Comparison of ENCODE assay signal across 11 mouse cellular contexts in genomic region chr19:40460854-40461490, GRCm38 (mm10). TPM values are rescaled to one million over a fixed set of nuclear protein-coding genes. Genes with fewer than 3 reads are reported as not detected.
A peak's percentile ranks its signal among the peaks of the same experiment; 100 is the strongest.
DNase-seq lines count a peak whose midpoint lies in the region; ATAC-seq and TF ChIP-seq lines count a peak whose summit lies in the region.
"Had no signal": no experiment of that assay in that cellular context is flagged by ENCODE, and none has a peak within 500 bp of the region (broad histone marks: within the 10 kb centered on the region; RNA-seq: fewer than 3 reads in every experiment).

No protein-coding gene starts in this region.

- WGBS in forebrain, embryonic 13.5 days, result 55% methylated on average over 9 of the region's 9 CpGs
- WGBS in forebrain, embryonic 12.5 days, result 60% methylated on average over 9 of the region's 9 CpGs
- WGBS in midbrain, embryonic 13.5 days, result 50% methylated on average over 9 of the region's 9 CpGs
- 45% methylated on average over 9 of the region's 9 CpGs for WGBS in midbrain, postnatal 0 days
- 32% methylated on average over 9 of the region's 9 CpGs for WGBS in intestine, embryonic 16.5 days
- whole genome bisulfite sequencing in midbrain, embryonic 16.5 days, result 44% methylated on average over 9 of the region's 9 CpGs

- no peaks in the 10 kb centered on the region for H3K9me3 ChIP-seq in forebrain, embryonic 13.5 days (replicated peaks)
- no peaks in the 10 kb centered on the region for H3K9me3 ChIP-seq in forebrain, embryonic 12.5 days
- no peaks in the 10 kb centered on the region for H3K9me3 ChIP-seq in midbrain, embryonic 13.5 days
- no peaks in the 10 kb centered on the region for H3K9me3 ChIP-seq in midbrain, postnatal 0 days (ENCODE audit: low read length)
- H3K9me3 ChIP-seq in intestine, embryonic 16.5 days (ENCODE audit: control insufficient read depth, low read length), result no peaks in the 10 kb centered on the region
- H3K9me3 ChIP-seq in midbrain, embryonic 16.5 days (replicated peaks; ENCODE audit: control insufficient read depth, low read length, poor library complexity, severe bottlenecking), result no peaks in the 10 kb centered on the region
- H3K9me3 ChIP-seq: megakaryocyte, embryonic 14.5 days had no signal

- peaks cover 22% of the 10 kb centered on the region for H3K4me1 ChIP-seq in forebrain, embryonic 13.5 days
- peaks cover 15% of the 10 kb centered on the region for H3K4me1 ChIP-seq in forebrain, embryonic 12.5 days
- peaks cover 29% of the 10 kb centered on the region for H3K4me1 ChIP-seq in midbrain, embryonic 13.5 days (replicated peaks)
- 0 out of 2 replicates have a peak, but pooled peaks cover 4% of the 10 kb centered on the region for H3K4me1 ChIP-seq in midbrain, postnatal 0 days (ENCODE audit: insufficient read depth, low read length)
- H3K4me1 ChIP-seq in intestine, embryonic 16.5 days (ENCODE audit: control insufficient read depth, insufficient read depth, low read length), result peaks cover 12% of the 10 kb centered on the region
- peaks cover 20% of the 10 kb centered on the region for H3K4me1 ChIP-seq in midbrain, embryonic 16.5 days (ENCODE audit: control insufficient read depth, insufficient read depth, low read length)

- TF ChIP-seq CTCF in midbrain, postnatal 0 days (IDR thresholded peaks at IDR 0.05), result no peak
- no peak for TF ChIP-seq CTCF in layer of hippocampus, adult 2 months (conservative IDR thresholded peaks at IDR 0.05)

- no peak overlapping the region for H3K4me3 ChIP-seq in forebrain, embryonic 13.5 days
- H3K4me3 ChIP-seq in forebrain, embryonic 12.5 days (replicated peaks), result no peak overlapping the region
- no peak overlapping the region for H3K4me3 ChIP-seq in midbrain, embryonic 13.5 days (replicated peaks)
- no peak overlapping the region for H3K4me3 ChIP-seq in midbrain, postnatal 0 days (ENCODE audit: low read depth, low read length)
- H3K4me3 ChIP-seq in intestine, embryonic 16.5 days (ENCODE audit: low read length), result no peak overlapping the region
- no peak overlapping the region for H3K4me3 ChIP-seq in midbrain, embryonic 16.5 days (ENCODE audit: low read depth, low read length)
- no peak overlapping the region for H3K4me3 ChIP-seq in layer of hippocampus, adult 2 months
- H3K4me3 ChIP-seq: megakaryocyte, embryonic 14.5 days had no signal

- ATAC-seq in forebrain, embryonic 13.5 days, result 0 out of 2 replicates have a peak, but pooled peaks have one; percentile 14
- ATAC-seq in forebrain, embryonic 12.5 days (ENCODE audit: low FRiP score), result no peak
- ATAC-seq in midbrain, embryonic 13.5 days, result peak; percentile 37; the same call in 1 of the 2 replicates
- no peak for ATAC-seq in midbrain, postnatal 0 days (ENCODE audit: low FRiP score)
- peak; percentile 43; the same call in 1 of the 2 replicates for ATAC-seq in intestine, embryonic 16.5 days
- ATAC-seq in midbrain, embryonic 16.5 days, result no peak

- DNase-seq in midbrain, postnatal 0 days (ENCODE audit: low spot score), result no peak
- no peak for DNase-seq in layer of hippocampus, adult 2 months (ENCODE audit: low spot score in 2 of 2)
- DNase-seq in layer of hippocampus, adult 18-20 months (ENCODE audit: low spot score in 2 of 2), result no peak
- DNase-seq: lung, embryonic 14.5 days had no signal

- no peak overlapping the region for H3K9ac ChIP-seq in forebrain, embryonic 13.5 days
- no peak overlapping the region for H3K9ac ChIP-seq in forebrain, embryonic 12.5 days
- H3K9ac ChIP-seq in midbrain, embryonic 13.5 days (replicated peaks), result no peak overlapping the region
- H3K9ac ChIP-seq in midbrain, postnatal 0 days (replicated peaks; ENCODE audit: low read length, poor library complexity, severe bottlenecking), result no peak overlapping the region
- no peak overlapping the region for H3K9ac ChIP-seq in intestine, embryonic 16.5 days (ENCODE audit: low read depth, low read length)
- no peak overlapping the region for H3K9ac ChIP-seq in midbrain, embryonic 16.5 days (ENCODE audit: low read depth, low read length)
- H3K9ac ChIP-seq: lung, embryonic 14.5 days had no signal

- H3K27me3 ChIP-seq in forebrain, embryonic 13.5 days, result no peaks in the 10 kb centered on the region
- H3K27me3 ChIP-seq in forebrain, embryonic 12.5 days, result no peaks in the 10 kb centered on the region
- H3K27me3 ChIP-seq in midbrain, embryonic 13.5 days, result no peaks in the 10 kb centered on the region
- H3K27me3 ChIP-seq in midbrain, postnatal 0 days (ENCODE audit: insufficient read depth, low read length), result no peaks in the 10 kb centered on the region
- H3K27me3 ChIP-seq in intestine, embryonic 16.5 days (replicated peaks; ENCODE audit: control insufficient read depth, insufficient read depth, low read length), result no peaks in the 10 kb centered on the region
- no peaks in the 10 kb centered on the region for H3K27me3 ChIP-seq in midbrain, embryonic 16.5 days (ENCODE audit: control insufficient read depth, insufficient read depth, low read depth, low read length)

- no peaks in the 10 kb centered on the region for H3K36me3 ChIP-seq in forebrain, embryonic 13.5 days (ENCODE audit: poor library complexity, severe bottlenecking)
- H3K36me3 ChIP-seq in forebrain, embryonic 12.5 days (replicated peaks), result no peaks in the 10 kb centered on the region
- no peaks in the 10 kb centered on the region for H3K36me3 ChIP-seq in midbrain, embryonic 13.5 days
- H3K36me3 ChIP-seq in midbrain, postnatal 0 days (ENCODE audit: insufficient read depth, low read length), result no peaks in the 10 kb centered on the region
- no peaks in the 10 kb centered on the region for H3K36me3 ChIP-seq in intestine, embryonic 16.5 days (ENCODE audit: control insufficient read depth, insufficient read depth, low read length)
- no peaks in the 10 kb centered on the region for H3K36me3 ChIP-seq in midbrain, embryonic 16.5 days (ENCODE audit: control insufficient read depth, insufficient read depth, low read length)

- H3K27ac ChIP-seq in forebrain, embryonic 13.5 days, result no peak overlapping the region
- H3K27ac ChIP-seq in forebrain, embryonic 12.5 days, result no peak overlapping the region
- H3K27ac ChIP-seq in midbrain, embryonic 13.5 days, result peak overlapping the region; percentile 48; the same call in 1 of the 2 replicates
- no peak overlapping the region for H3K27ac ChIP-seq in midbrain, postnatal 0 days (ENCODE audit: low read depth, low read length)
- H3K27ac ChIP-seq in intestine, embryonic 16.5 days (ENCODE audit: low read length), result no peak overlapping the region
- H3K27ac ChIP-seq in midbrain, embryonic 16.5 days (ENCODE audit: low read length), result peak overlapping the region; percentile 40
- H3K27ac ChIP-seq in layer of hippocampus, adult 2 months, result no peak overlapping the region

- no peak overlapping the region for H3K4me2 ChIP-seq in forebrain, embryonic 13.5 days
- no peak overlapping the region for H3K4me2 ChIP-seq in forebrain, embryonic 12.5 days
- H3K4me2 ChIP-seq in midbrain, embryonic 13.5 days (replicated peaks), result no peak overlapping the region
- no peak overlapping the region for H3K4me2 ChIP-seq in midbrain, postnatal 0 days (ENCODE audit: low read depth, low read length, poor library complexity, severe bottlenecking)
- H3K4me2 ChIP-seq in intestine, embryonic 16.5 days (ENCODE audit: low read depth, low read length), result no peak overlapping the region
- H3K4me2 ChIP-seq in midbrain, embryonic 16.5 days (ENCODE audit: low read length), result no peak overlapping the region
- H3K4me2 ChIP-seq: heart, embryonic 11.5 days; lung, embryonic 14.5 days had no signal

RNA-seq across cellular contexts. Expression of gene Sorbs1, which starts 52.6 kb away (rescaled TPM):
- 84.1 and 84.9 TPM in 2 replicates for polyA plus RNA-seq in forebrain, embryonic 13.5 days (2015; fragmentation: Nextera tagmentation; extraction: Ambion mirVana)
- polyA plus RNA-seq in forebrain, embryonic 12.5 days (2016; fragmentation: Nextera tagmentation; extraction: Ambion mirVana), result 66.8 and 69.3 TPM in 2 replicates
- polyA plus RNA-seq in midbrain, embryonic 13.5 days (2015; fragmentation: Nextera tagmentation; extraction: Ambion mirVana), result 77.6 and 78.7 TPM in 2 replicates
- total RNA-seq in midbrain, postnatal 0 days (2014; rRNA removed), result 53.1 and 74.1 TPM in 2 replicates
- 55.6 and 60.4 TPM in 2 replicates for polyA plus RNA-seq in midbrain, postnatal 0 days (2015; fragmentation: Nextera tagmentation; extraction: Ambion mirVana)
- 80.0 and 84.3 TPM in 2 replicates for polyA plus RNA-seq in intestine, embryonic 16.5 days (2015; fragmentation: Nextera tagmentation; extraction: Ambion mirVana)
- polyA plus RNA-seq in midbrain, embryonic 16.5 days (2015; fragmentation: Nextera tagmentation; extraction: Ambion mirVana), result 83.3 and 84.6 TPM in 2 replicates
- total RNA-seq in layer of hippocampus, adult 2 months (2021), result 100 to 1,000 TPM; 222 to 229 TPM
- total RNA-seq in layer of hippocampus, adult 18-20 months (2021), result 100 to 1,000 TPM; 195 to 206 TPM

Comparison
In these comparisons a context has a peak if more than half of its experiments do, and no peak if none do; other contexts are left out.
1. ATAC-seq: peak in forebrain, embryonic 13.5 days (single experiment), midbrain, embryonic 13.5 days (single experiment) and intestine, embryonic 16.5 days (single experiment); none in forebrain, embryonic 12.5 days (single experiment), midbrain, postnatal 0 days (single experiment) and midbrain, embryonic 16.5 days (single experiment).
2. H3K27ac ChIP-seq: peak in midbrain, embryonic 13.5 days (single experiment) and midbrain, embryonic 16.5 days (single experiment); none in forebrain, embryonic 13.5 days (single experiment), forebrain, embryonic 12.5 days (single experiment), midbrain, postnatal 0 days (single experiment), intestine, embryonic 16.5 days (single experiment) and layer of hippocampus, adult 2 months (single experiment).